Mouse (Mus musculus): Measurements from ENCODE around the gene Aldh16a1.

- no peak for TF ChIP-seq POLR2A (IDR thresholded peaks at IDR 0.05; ENCODE audit: control insufficient read depth, low read depth, low read length)
- no peak for TF ChIP-seq CTCF (IDR thresholded peaks at IDR 0.05; ENCODE audit: control insufficient read depth, insufficient read depth, insufficient replicate concordance, low read depth, low read length)
Observed at GRCm38 (mm10) chr7:45118336-45118735, 36.0 kb downstream of the Aldh16a1 start.
